25 mouse cellular contexts compared by ENCODE assay signal in the genomic region with DNA sequence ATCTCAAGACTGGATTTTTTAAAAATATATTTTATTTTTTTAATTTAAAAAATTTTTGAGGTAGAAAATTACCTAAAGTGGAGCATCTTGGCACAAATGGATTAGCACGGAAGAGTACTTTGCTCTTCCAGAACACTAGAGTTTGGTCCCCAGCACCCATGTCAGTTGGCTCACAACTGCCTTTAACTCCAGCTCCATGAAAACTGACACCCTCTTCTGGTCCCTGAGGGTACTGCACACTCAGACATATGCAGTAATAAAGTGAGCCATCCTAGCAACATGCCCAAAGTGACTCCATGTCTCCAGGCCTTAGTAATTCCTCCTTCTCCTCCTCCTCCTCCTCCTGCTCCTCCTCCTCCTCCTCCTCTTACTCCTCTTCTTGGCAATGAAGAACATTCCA. TPM values are rescaled to one million over a fixed set of nuclear protein-coding genes. Genes with fewer than 3 reads are reported as not detected.
A peak's percentile ranks its signal among the peaks of the same experiment; 100 is the strongest.
DNase-seq lines count a peak whose midpoint lies in the region; TF ChIP-seq lines count a peak whose summit lies in the region.
"Had no signal": no experiment of that assay in that cellular context is flagged by ENCODE, and none has a peak within 500 bp of the region (broad histone marks: within the 10 kb centered on the region; RNA-seq: fewer than 3 reads in every experiment).

No protein-coding gene starts in this region.

- TF ChIP-seq EP300 in MEL (IDR thresholded peaks at IDR 0.05; ENCODE audit: low read depth in 1 of 2, low read length in 2 of 2): no peak

- no peak for DNase-seq in layer of hippocampus, adult 2 months (ENCODE audit: low spot score in 2 of 2)
- DNase-seq in layer of hippocampus, postnatal 10 days (ENCODE audit: low spot score in 2 of 2): no peak
- peak; percentile 40 for DNase-seq in testis, postnatal 10 days (ENCODE audit: low spot score)
- DNase-seq in testis, postnatal 14 days (ENCODE audit: low spot score): no peak
- DNase-seq in MEL (ENCODE audit: low read depth, low spot score): peak; percentile 23
- peak; percentile 29 for DNase-seq in splenic B cell, adult 2 months (ENCODE audit: low read depth, low spot score)
- no peak for DNase-seq in gastrocnemius, postnatal 10 days
- DNase-seq in frontal cortex, postnatal 25 days (ENCODE audit: low spot score in 2 of 2): no peak
- DNase-seq: adrenal gland, postnatal 14 days; cerebellum, adult 8-10 months; cerebellum, postnatal 36 days; gastrocnemius, postnatal 36 days; heart, adult 2 months; kidney, postnatal 36 days; left cerebral cortex, postnatal 4 days; lung, adult 18-20 months; retina, postnatal 1 day; right cerebral cortex, postnatal 25 days had no signal

- no peaks in the 10 kb centered on the region for H3K27me3 ChIP-seq in MEL (ENCODE audit: control insufficient read depth in 1 of 2, insufficient read depth in 2 of 2, low read length in 2 of 2)
- H3K27me3 ChIP-seq in splenic B cell, adult 2 months (ENCODE audit: control insufficient read depth, insufficient read depth, low read length, poor library complexity, severe bottlenecking): no peaks in the 10 kb centered on the region
- H3K27me3 ChIP-seq: embryonic facial prominence, embryonic 15.5 days; forebrain, embryonic 15.5 days; hindbrain, embryonic 12.5 days; limb, embryonic 15.5 days; midbrain, embryonic 13.5 days; neural tube, embryonic 13.5 days had no signal

- TF ChIP-seq CTCF in layer of hippocampus, adult 2 months (conservative IDR thresholded peaks at IDR 0.05): peak; percentile 37
- TF ChIP-seq CTCF in MEL (IDR thresholded peaks at IDR 0.05 in 2 of 3, conservative IDR thresholded peaks at IDR 0.05 in 1 of 3; ENCODE audit: control insufficient read depth in 1 of 3, insufficient read depth in 1 of 3, low read depth in 2 of 3, low read length in 3 of 3, poor library complexity in 1 of 3, severe bottlenecking in 1 of 3): peak; percentile 14 to 45 (median 43); a peak in 5 of 6 replicates

- H3K4me1 ChIP-seq in MEL (ENCODE audit: control insufficient read depth in 1 of 2, insufficient read depth in 2 of 2, low read length in 2 of 2): no peaks in the 10 kb centered on the region; a peak in 2 of 4 replicates
- H3K4me1 ChIP-seq: embryonic facial prominence, embryonic 15.5 days; forebrain, embryonic 15.5 days; hindbrain, embryonic 12.5 days; midbrain, embryonic 13.5 days; neural tube, embryonic 13.5 days had no signal

- no peak overlapping the region for H3K4me3 ChIP-seq in layer of hippocampus, adult 2 months
- H3K4me3 ChIP-seq in MEL (ENCODE audit: control insufficient read depth in 1 of 2, insufficient read depth in 1 of 2, low read depth in 2 of 2, low read length in 2 of 2): no peak overlapping the region
- H3K4me3 ChIP-seq: embryonic facial prominence, embryonic 15.5 days; forebrain, embryonic 15.5 days; heart, adult 2 months; hindbrain, embryonic 12.5 days; limb, embryonic 15.5 days; midbrain, embryonic 13.5 days; myocyte; neural tube, embryonic 13.5 days had no signal

- peak; percentile 21 for TF ChIP-seq RAD21 in MEL (IDR thresholded peaks at IDR 0.05; ENCODE audit: low read depth, low read length)

- no peak for TF ChIP-seq POLR2A in MEL (IDR thresholded peaks at IDR 0.05; ENCODE audit: control insufficient read depth in 1 of 2, insufficient read depth in 1 of 2, low read depth in 1 of 2, low read length in 2 of 2, poor library complexity in 1 of 2)

- no peak overlapping the region for H3K9ac ChIP-seq in MEL (ENCODE audit: control insufficient read depth, low read depth, low read length, poor library complexity, severe bottlenecking)
- H3K9ac ChIP-seq: embryonic facial prominence, embryonic 15.5 days; forebrain, embryonic 15.5 days; hindbrain, embryonic 12.5 days; limb, embryonic 15.5 days; midbrain, embryonic 13.5 days; neural tube, embryonic 13.5 days had no signal

- H3K27ac ChIP-seq in layer of hippocampus, adult 2 months: no peak overlapping the region
- H3K27ac ChIP-seq in MEL (ENCODE audit: control insufficient read depth, low read depth, low read length): no peak overlapping the region
- H3K27ac ChIP-seq: embryonic facial prominence, embryonic 15.5 days; forebrain, embryonic 15.5 days; heart, adult 2 months; hindbrain, embryonic 12.5 days; midbrain, embryonic 13.5 days; neural tube, embryonic 13.5 days had no signal

- H3K9me3 ChIP-seq in MEL (replicated peaks; ENCODE audit: insufficient read depth, low read length): no peaks in the 10 kb centered on the region
- H3K9me3 ChIP-seq: forebrain, embryonic 15.5 days; hindbrain, embryonic 12.5 days; limb, embryonic 15.5 days; midbrain, embryonic 13.5 days; neural tube, embryonic 13.5 days had no signal

- no peaks in the 10 kb centered on the region for H3K36me3 ChIP-seq in MEL (ENCODE audit: control insufficient read depth in 1 of 2, insufficient read depth in 2 of 2, low read length in 2 of 2)
- no peaks in the 10 kb centered on the region for H3K36me3 ChIP-seq in splenic B cell, adult 2 months (ENCODE audit: control insufficient read depth, insufficient read depth, low read length, poor library complexity, severe bottlenecking)
- H3K36me3 ChIP-seq: embryonic facial prominence, embryonic 15.5 days; forebrain, embryonic 15.5 days; hindbrain, embryonic 12.5 days; limb, embryonic 15.5 days; midbrain, embryonic 13.5 days; neural tube, embryonic 13.5 days had no signal

- H3K79me2 ChIP-seq in MEL (ENCODE audit: control insufficient read depth, insufficient read depth, low read length, poor library complexity): no peaks in the 10 kb centered on the region

TF ChIP-seq in MEL, 35 proteins besides CTCF, POLR2A, EP300 and RAD21:
- peak; percentile 44 for TF ChIP-seq SMC3 (IDR thresholded peaks at IDR 0.05; ENCODE audit: low read depth, low read length)
- no peak for TF ChIP-seq ZMIZ1 (IDR thresholded peaks at IDR 0.05; ENCODE audit: low read depth, low read length)
TF ChIP-seq in MEL: peak in this region for 1.

RNA-seq across cellular contexts. Expression of a gene that starts 58.2 kb away (rescaled TPM):
- total RNA-seq in layer of hippocampus, adult 2 months (2021): 100 to 1,000 TPM; 106 to 109 TPM
- 100 to 1,000 TPM; 122 TPM for total RNA-seq in layer of hippocampus, postnatal 10 days (2021)
- total RNA-seq in MEL (2012; rRNA removed): not detected in 2 replicates
- not detected for polyA plus RNA-seq in MEL (2012; ENCODE audit: insufficient read depth in 1 of 2, insufficient read length in 2 of 2, low read depth in 1 of 2, low replicate concordance in 2 of 2, missing spikeins in 1 of 2)
- total RNA-seq in gastrocnemius, postnatal 10 days (2021): 1 to 10 TPM; 1.7 to 2.4 TPM
- polyA plus RNA-seq: myocyte had no signal

Comparison
In these comparisons a context has a peak if more than half of its experiments do, and no peak if none do; other contexts are left out.
1. DNase-seq: peak in testis, postnatal 10 days (single experiment), MEL (single experiment) and splenic B cell, adult 2 months (single experiment); none in layer of hippocampus, adult 2 months (0 of 2), layer of hippocampus, postnatal 10 days (0 of 2), testis, postnatal 14 days (single experiment), gastrocnemius, postnatal 10 days (single experiment) and frontal cortex, postnatal 25 days (0 of 2).
2. RNA of a gene that starts 58.2 kb away (total RNA-seq): 122 TPM in layer of hippocampus, postnatal 10 days and 106 to 109 TPM in layer of hippocampus, adult 2 months; 1.7 to 2.4 TPM in gastrocnemius, postnatal 10 days and not detected in MEL; every median in the first group is over 10 times any median in the second.